Mouse (Mus musculus): ENCODE measurements around the gene Hipk3.

GRCm38 (mm10) chr2:104472056-104472455, 22.2 kb downstream of the Hipk3 start:
- TF ChIP-seq CHD2 (IDR thresholded peaks at IDR 0.05; ENCODE audit: low read depth, low read length) (no peak), HCFC1 (IDR thresholded peaks at IDR 0.05; ENCODE audit: borderline replicate concordance, insufficient read depth, low read length) (no peak), ZC3H11A (IDR thresholded peaks at IDR 0.05; ENCODE audit: borderline replicate concordance, low read depth, low read length) (no peak)

Measured in ES-E14 (cell line).